Mouse (Mus musculus): Measurements from ENCODE around the gene Ldb3. TPM values are rescaled to one million over a fixed set of nuclear protein-coding genes. Genes with fewer than 3 reads are reported as not detected.

The Ldb3 gene
- polyA plus RNA-seq, 1 experiment = not detected

- peaks cover 30% of the 10 kb centered on the region for H3K4me1 ChIP-seq (ENCODE audit: control insufficient read depth)
- no peaks in the 10 kb centered on the region for H3K9me3 ChIP-seq (ENCODE audit: control insufficient read depth, low read length)
- H3K4me3 ChIP-seq (replicated peaks) = no peak overlapping the region
- no peaks in the 10 kb centered on the region for H3K36me3 ChIP-seq (ENCODE audit: control insufficient read depth)
- TF ChIP-seq TAL1 (IDR thresholded peaks at IDR 0.05; ENCODE audit: low read length) = no peak
- TF ChIP-seq GATA1 (IDR thresholded peaks at IDR 0.05; ENCODE audit: low read length) = no peak
- H3K27me3 ChIP-seq (ENCODE audit: control insufficient read depth) = peaks cover 27% of the 10 kb centered on the region
Measured at GRCm38 (mm10) chr14:34616821-34617220, 28.3 kb upstream of the Ldb3 start.

GRCm38 (mm10) chr14:34615625-34616024, 27.1 kb upstream of the Ldb3 start:
- Histone ChIP-seq H3K36me3 (ENCODE audit: control insufficient read depth) (no peaks in the 10 kb centered on the region), H3K27me3 (ENCODE audit: control insufficient read depth) (peaks cover 27% of the 10 kb centered on the region), H3K4me1 (ENCODE audit: control insufficient read depth) (peaks cover 18% of the 10 kb centered on the region), H3K4me3 (replicated peaks) (no peak overlapping the region), H3K9me3 (ENCODE audit: control insufficient read depth, low read length) (no peaks in the 10 kb centered on the region)
- no peak for TF ChIP-seq TAL1 (IDR thresholded peaks at IDR 0.05; ENCODE audit: low read length)
- no peak for TF ChIP-seq GATA1 (IDR thresholded peaks at IDR 0.05; ENCODE audit: low read length)

- Histone ChIP-seq H3K27me3 (ENCODE audit: control insufficient read depth) (peaks cover 27% of the 10 kb centered on the region), H3K4me3 (replicated peaks) (peak overlapping the region; percentile 48), H3K9me3 (ENCODE audit: control insufficient read depth, low read length) (no peaks in the 10 kb centered on the region), H3K4me1 (ENCODE audit: control insufficient read depth) (peaks cover 17% of the 10 kb centered on the region), H3K36me3 (ENCODE audit: control insufficient read depth) (no peaks in the 10 kb centered on the region)
- TF ChIP-seq TAL1 (IDR thresholded peaks at IDR 0.05; ENCODE audit: low read length) = no peak
- no peak for TF ChIP-seq GATA1 (IDR thresholded peaks at IDR 0.05; ENCODE audit: low read length)
Measured at GRCm38 (mm10) chr14:34615082-34615481, 26.6 kb upstream of the Ldb3 start.

GRCm38 (mm10) chr14:34614551-34614950, 26.1 kb upstream of the Ldb3 start:
- Histone ChIP-seq H3K27me3 (ENCODE audit: control insufficient read depth) (peaks cover 27% of the 10 kb centered on the region), H3K36me3 (ENCODE audit: control insufficient read depth) (no peaks in the 10 kb centered on the region), H3K4me3 (replicated peaks) (peak overlapping the region; percentile 48), H3K4me1 (ENCODE audit: control insufficient read depth) (peaks cover 17% of the 10 kb centered on the region), H3K9me3 (ENCODE audit: control insufficient read depth, low read length) (no peaks in the 10 kb centered on the region)
- TF ChIP-seq TAL1 (IDR thresholded peaks at IDR 0.05; ENCODE audit: low read length) (no peak), GATA1 (IDR thresholded peaks at IDR 0.05; ENCODE audit: low read length) (no peak)

GRCm38 (mm10) chr14:34613523-34613922, 25.0 kb upstream of the Ldb3 start:
- H3K9me3 ChIP-seq (ENCODE audit: control insufficient read depth, low read length) = no peaks in the 10 kb centered on the region
- no peak overlapping the region for H3K4me3 ChIP-seq (replicated peaks)
- H3K36me3 ChIP-seq (ENCODE audit: control insufficient read depth) = no peaks in the 10 kb centered on the region
- peaks cover 27% of the 10 kb centered on the region for H3K27me3 ChIP-seq (ENCODE audit: control insufficient read depth)
- TF ChIP-seq TAL1 (IDR thresholded peaks at IDR 0.05; ENCODE audit: low read length) = no peak
- TF ChIP-seq GATA1 (IDR thresholded peaks at IDR 0.05; ENCODE audit: low read length) = no peak
- H3K4me1 ChIP-seq (ENCODE audit: control insufficient read depth) = peaks cover 12% of the 10 kb centered on the region

- Histone ChIP-seq H3K9me3 (ENCODE audit: control insufficient read depth, low read length) (no peaks in the 10 kb centered on the region), H3K4me3 (replicated peaks) (no peak overlapping the region), H3K4me1 (ENCODE audit: control insufficient read depth) (peaks cover 10% of the 10 kb centered on the region), H3K36me3 (ENCODE audit: control insufficient read depth) (no peaks in the 10 kb centered on the region), H3K27me3 (ENCODE audit: control insufficient read depth) (peaks cover 33% of the 10 kb centered on the region)
- TF ChIP-seq TAL1 (IDR thresholded peaks at IDR 0.05; ENCODE audit: low read length) (no peak), GATA1 (IDR thresholded peaks at IDR 0.05; ENCODE audit: low read length) (no peak)
Measured at GRCm38 (mm10) chr14:34612222-34612621, 23.7 kb upstream of the Ldb3 start.

- H3K4me1 ChIP-seq (ENCODE audit: control insufficient read depth) = peaks cover 9% of the 10 kb centered on the region
- H3K27me3 ChIP-seq (ENCODE audit: control insufficient read depth) = peaks cover 33% of the 10 kb centered on the region
- TF ChIP-seq TAL1 (IDR thresholded peaks at IDR 0.05; ENCODE audit: low read length) (no peak), GATA1 (IDR thresholded peaks at IDR 0.05; ENCODE audit: low read length) (no peak)
- H3K9me3 ChIP-seq (ENCODE audit: control insufficient read depth, low read length) = no peaks in the 10 kb centered on the region
- no peaks in the 10 kb centered on the region for H3K36me3 ChIP-seq (ENCODE audit: control insufficient read depth)
- no peak overlapping the region for H3K4me3 ChIP-seq (replicated peaks)
Measured at GRCm38 (mm10) chr14:34611591-34611990, 23.1 kb upstream of the Ldb3 start.

- H3K9me3 ChIP-seq (ENCODE audit: control insufficient read depth, low read length) = no peaks in the 10 kb centered on the region
- no peak overlapping the region for H3K4me3 ChIP-seq (replicated peaks)
- no peaks in the 10 kb centered on the region for H3K36me3 ChIP-seq (ENCODE audit: control insufficient read depth)
- H3K4me1 ChIP-seq (ENCODE audit: control insufficient read depth) = no peaks in the 10 kb centered on the region
- H3K27me3 ChIP-seq (ENCODE audit: control insufficient read depth) = no peaks in the 10 kb centered on the region
- TF ChIP-seq GATA1 (IDR thresholded peaks at IDR 0.05; ENCODE audit: low read length) = no peak
- TF ChIP-seq TAL1 (IDR thresholded peaks at IDR 0.05; ENCODE audit: low read length) = no peak
Measured at GRCm38 (mm10) chr14:34601910-34602309, 13.4 kb upstream of the Ldb3 start.

- Histone ChIP-seq H3K4me3 (replicated peaks) (no peak within 1 kb of the TSS), H3K36me3 (ENCODE audit: control insufficient read depth) (no peaks in the 10 kb centered on the region), H3K27me3 (ENCODE audit: control insufficient read depth) (no peaks in the 10 kb centered on the region), H3K4me1 (ENCODE audit: control insufficient read depth) (no peaks in the 10 kb centered on the region), H3K9me3 (ENCODE audit: control insufficient read depth, low read length) (no peaks in the 10 kb centered on the region)
- TF ChIP-seq TAL1 (IDR thresholded peaks at IDR 0.05; ENCODE audit: low read length) (no peak), GATA1 (IDR thresholded peaks at IDR 0.05; ENCODE audit: low read length) (no peak)
Measured at GRCm38 (mm10) chr14:34599941-34600340, 11.5 kb upstream of the Ldb3 start, which contains the start of gene Opn4. TSS of gene Opn4 (minus strand) at chr14:34600142.

Measured in erythroblast, embryonic 14.5 days (primary cell).